Mouse (Mus musculus): Measurements from ENCODE around the gene Tspan14. TPM values are rescaled to one million over a fixed set of nuclear protein-coding genes. Genes with fewer than 3 reads are reported as not detected.

Tspan14 gene
- total and polyA plus RNA-seq, 2 experiments from 2014 or later, result 43.1 to 43.8 TPM

- no peaks in the 10 kb centered on the region for H3K9me3 ChIP-seq (ENCODE audit: low read length)
- no peaks in the 10 kb centered on the region for H3K4me1 ChIP-seq (ENCODE audit: insufficient read depth)
- 84% methylated on average over 6 of the region's 6 CpGs for WGBS
- no peak overlapping the region for H3K9ac ChIP-seq
- H3K27me3 ChIP-seq (ENCODE audit: insufficient read depth, low read length), result no peaks in the 10 kb centered on the region
- DNase-seq (no peak), ATAC-seq (no peak)
- H3K36me3 ChIP-seq (ENCODE audit: insufficient read depth), result no peaks in the 10 kb centered on the region
- peak; percentile 53 for TF ChIP-seq CTCF (IDR thresholded peaks at IDR 0.05; ENCODE audit: low read depth)
- H3K4me2 ChIP-seq (ENCODE audit: low read depth), result no peak overlapping the region
- H3K4me3 ChIP-seq (ENCODE audit: low read depth, low read length), result no peak overlapping the region
- no peak overlapping the region for H3K27ac ChIP-seq (ENCODE audit: low read depth, low read length)
These were observed 80.0 kb downstream of the Tspan14 start for GRCm38 (mm10) chr14:40886428-40887202.

DNA sequence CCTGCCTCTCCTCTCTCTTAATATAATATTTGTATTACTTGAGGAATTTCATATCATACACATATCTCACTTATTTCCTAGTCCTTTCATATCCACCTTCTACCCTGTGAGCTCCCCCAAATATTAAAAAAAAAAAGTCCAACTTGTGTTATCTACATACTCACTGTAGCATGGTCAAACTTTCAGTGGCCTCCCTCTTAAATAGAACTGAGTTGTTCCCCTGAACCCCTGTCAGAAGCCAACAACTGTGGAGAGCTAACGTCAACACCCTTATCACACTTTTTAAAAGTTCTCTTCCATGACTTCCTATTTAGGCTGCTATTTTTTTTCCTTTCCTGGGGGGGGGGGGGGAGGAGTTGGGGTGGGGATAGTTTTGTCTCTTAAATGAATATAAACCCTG is 80.9 kb downstream of the Tspan14 start:
- Histone ChIP-seq H3K4me2 (ENCODE audit: low read depth) (no peak overlapping the region), H3K4me3 (ENCODE audit: low read depth, low read length) (no peak overlapping the region), H3K27me3 (ENCODE audit: insufficient read depth, low read length) (no peaks in the 10 kb centered on the region), H3K4me1 (ENCODE audit: insufficient read depth) (no peaks in the 10 kb centered on the region), H3K36me3 (ENCODE audit: insufficient read depth) (no peaks in the 10 kb centered on the region), H3K9me3 (ENCODE audit: low read length) (no peaks in the 10 kb centered on the region), H3K27ac (ENCODE audit: low read depth, low read length) (no peak overlapping the region), H3K9ac (no peak overlapping the region)
- ATAC-seq (no peak), DNase-seq (no peak)
- WGBS, result 85% methylated on average over 1 of the region's 1 CpGs
- TF ChIP-seq CTCF (IDR thresholded peaks at IDR 0.05; ENCODE audit: low read depth), result no peak

GRCm38 (mm10) chr14:40885225-40885624 is 81.4 kb downstream of the Tspan14 start:
- 36% methylated on average over 4 of the region's 4 CpGs for WGBS
- DNase-seq (no peak), ATAC-seq (peak; percentile 18; the same call in 1 of the 2 replicates)
- Histone ChIP-seq H3K9me3 (ENCODE audit: low read length) (no peaks in the 10 kb centered on the region), H3K27me3 (ENCODE audit: insufficient read depth, low read length) (no peaks in the 10 kb centered on the region), H3K9ac (no peak overlapping the region), H3K27ac (ENCODE audit: low read depth, low read length) (no peak overlapping the region), H3K36me3 (ENCODE audit: insufficient read depth) (no peaks in the 10 kb centered on the region), H3K4me2 (ENCODE audit: low read depth) (no peak overlapping the region), H3K4me1 (ENCODE audit: insufficient read depth) (no peaks in the 10 kb centered on the region), H3K4me3 (ENCODE audit: low read depth, low read length) (no peak overlapping the region)
- no peak for TF ChIP-seq CTCF (IDR thresholded peaks at IDR 0.05; ENCODE audit: low read depth)

GRCm38 (mm10) chr14:40874565-40874964 is 92.0 kb downstream of the Tspan14 start:
- TF ChIP-seq CTCF (IDR thresholded peaks at IDR 0.05; ENCODE audit: low read depth), result no peak
- Histone ChIP-seq H3K36me3 (ENCODE audit: insufficient read depth) (no peaks in the 10 kb centered on the region), H3K27me3 (ENCODE audit: insufficient read depth, low read length) (no peaks in the 10 kb centered on the region), H3K4me1 (ENCODE audit: insufficient read depth) (no peaks in the 10 kb centered on the region), H3K9me3 (ENCODE audit: low read length) (no peaks in the 10 kb centered on the region), H3K4me3 (ENCODE audit: low read depth, low read length) (no peak overlapping the region), H3K9ac (no peak overlapping the region), H3K27ac (ENCODE audit: low read depth, low read length) (no peak overlapping the region), H3K4me2 (ENCODE audit: low read depth) (no peak overlapping the region)
- no peak for DNase-seq
- no peak for ATAC-seq

DNA sequence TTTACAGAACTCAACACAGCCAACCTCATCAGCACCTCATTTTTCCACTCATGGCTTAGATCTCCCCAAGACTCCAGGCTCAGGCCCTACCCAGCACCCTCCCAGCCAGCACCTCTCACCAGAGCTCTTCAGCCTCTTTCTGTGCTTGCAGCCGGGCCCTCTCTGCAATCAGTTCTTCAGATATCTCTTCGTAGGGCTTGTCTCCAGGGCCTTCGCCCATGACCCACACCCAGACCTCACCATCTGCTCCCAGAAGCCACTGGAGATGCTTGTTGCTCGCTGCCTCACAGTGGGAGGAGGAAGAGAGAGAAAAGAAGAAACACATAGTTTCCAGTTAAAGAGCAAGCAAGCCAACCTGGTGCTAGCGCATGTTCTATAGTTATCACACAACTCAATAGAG is 92.6 kb downstream of the Tspan14 start:
- Histone ChIP-seq H3K9me3 (ENCODE audit: low read length) (no peaks in the 10 kb centered on the region), H3K27me3 (ENCODE audit: insufficient read depth, low read length) (no peaks in the 10 kb centered on the region), H3K36me3 (ENCODE audit: insufficient read depth) (no peaks in the 10 kb centered on the region), H3K4me2 (ENCODE audit: low read depth) (no peak overlapping the region), H3K9ac (no peak overlapping the region), H3K27ac (ENCODE audit: low read depth, low read length) (no peak overlapping the region), H3K4me3 (ENCODE audit: low read depth, low read length) (no peak overlapping the region), H3K4me1 (ENCODE audit: insufficient read depth) (no peaks in the 10 kb centered on the region)
- DNase-seq (no peak), ATAC-seq (no peak)
- 88% methylated on average over 5 of the region's 5 CpGs for WGBS
- no peak for TF ChIP-seq CTCF (IDR thresholded peaks at IDR 0.05; ENCODE audit: low read depth)

DNA sequence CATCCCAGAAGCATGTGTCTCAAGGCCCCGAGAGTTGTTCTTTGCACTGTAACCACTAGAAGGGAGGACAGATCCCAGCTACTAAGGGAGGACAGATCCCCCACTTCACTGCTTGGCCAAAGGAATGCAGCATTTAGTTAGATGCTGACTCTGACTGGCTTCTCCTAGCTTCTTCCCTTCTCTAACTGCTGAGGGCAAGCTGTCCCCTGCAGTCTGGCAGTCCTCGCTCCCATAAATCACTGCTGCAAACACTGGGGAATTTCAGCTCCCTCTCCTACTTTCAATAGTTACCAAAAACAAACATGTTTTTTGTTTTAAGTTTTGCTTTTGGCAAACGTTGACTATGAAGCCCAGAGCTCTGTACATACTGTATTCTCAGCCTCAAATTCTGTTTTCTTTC is 96.0 kb downstream of the Tspan14 start:
- WGBS, result 79% methylated on average over 3 of the region's 3 CpGs
- H3K4me2 ChIP-seq (ENCODE audit: low read depth), result no peak overlapping the region
- DNase-seq, result no peak
- H3K27ac ChIP-seq (ENCODE audit: low read depth, low read length), result no peak overlapping the region
- no peak overlapping the region for H3K4me3 ChIP-seq (ENCODE audit: low read depth, low read length)
- ATAC-seq, result no peak
- no peak for TF ChIP-seq CTCF (IDR thresholded peaks at IDR 0.05; ENCODE audit: low read depth)
- H3K27me3 ChIP-seq (ENCODE audit: insufficient read depth, low read length), result no peaks in the 10 kb centered on the region
- H3K9me3 ChIP-seq (ENCODE audit: low read length), result no peaks in the 10 kb centered on the region
- H3K4me1 ChIP-seq (ENCODE audit: insufficient read depth), result no peaks in the 10 kb centered on the region
- no peak overlapping the region for H3K9ac ChIP-seq
- H3K36me3 ChIP-seq (ENCODE audit: insufficient read depth), result no peaks in the 10 kb centered on the region

DNA sequence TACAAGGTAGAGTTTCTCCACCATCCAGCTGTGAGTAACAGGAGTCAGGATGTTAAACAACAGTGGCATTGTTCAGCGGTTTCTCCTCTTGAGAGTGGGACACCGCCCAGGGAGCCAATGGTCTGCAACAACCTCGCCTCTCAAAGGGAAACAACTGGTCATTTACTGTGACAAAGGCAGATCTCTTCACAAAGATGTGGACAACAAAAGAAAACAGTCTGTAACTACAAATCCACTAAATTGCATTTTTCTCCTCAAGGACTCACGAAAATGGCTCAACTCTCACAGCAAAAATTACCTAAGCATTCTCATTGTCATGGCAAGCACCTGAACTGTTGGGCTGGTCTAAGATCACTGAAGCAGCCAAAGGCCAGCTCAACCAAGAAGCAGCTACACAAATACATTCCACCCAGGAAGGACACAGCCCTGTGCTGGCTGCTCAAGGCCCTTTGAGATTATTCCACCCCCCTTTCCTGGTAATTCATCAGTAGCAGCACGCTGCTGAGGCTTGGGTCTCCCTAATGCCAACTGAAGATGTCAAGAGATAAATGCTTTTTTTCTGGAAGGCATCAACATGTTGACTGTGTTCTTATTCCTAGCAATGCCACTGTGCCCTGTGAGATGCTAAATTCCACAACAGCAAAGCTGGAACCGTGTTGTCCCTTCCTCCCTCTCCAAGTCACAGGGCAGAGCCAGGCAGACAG is 101.6 kb downstream of the Tspan14 start:
- WGBS, result 41% methylated on average over 6 of the region's 6 CpGs
- Histone ChIP-seq H3K4me1 (ENCODE audit: insufficient read depth) (no peaks in the 10 kb centered on the region), H3K4me2 (ENCODE audit: low read depth) (no peak overlapping the region), H3K4me3 (ENCODE audit: low read depth, low read length) (no peak overlapping the region), H3K27me3 (ENCODE audit: insufficient read depth, low read length) (no peaks in the 10 kb centered on the region), H3K9ac (no peak overlapping the region), H3K36me3 (ENCODE audit: insufficient read depth) (0 out of 2 replicates have a peak, but pooled peaks cover 2% of the 10 kb centered on the region), H3K9me3 (ENCODE audit: low read length) (no peaks in the 10 kb centered on the region), H3K27ac (ENCODE audit: low read depth, low read length) (no peak overlapping the region)
- DNase-seq (no peak), ATAC-seq (no peak)
- no peak for TF ChIP-seq CTCF (IDR thresholded peaks at IDR 0.05; ENCODE audit: low read depth)
